Mouse (Mus musculus): ENCODE results near the gene Gsg1. TPM values are rescaled to one million over a fixed set of nuclear protein-coding genes. Genes with fewer than 3 reads are reported as not detected.

Gsg1 gene
- polyA plus RNA-seq, 1 experiment from 2014 or later: 0.80 TPM

DNA sequence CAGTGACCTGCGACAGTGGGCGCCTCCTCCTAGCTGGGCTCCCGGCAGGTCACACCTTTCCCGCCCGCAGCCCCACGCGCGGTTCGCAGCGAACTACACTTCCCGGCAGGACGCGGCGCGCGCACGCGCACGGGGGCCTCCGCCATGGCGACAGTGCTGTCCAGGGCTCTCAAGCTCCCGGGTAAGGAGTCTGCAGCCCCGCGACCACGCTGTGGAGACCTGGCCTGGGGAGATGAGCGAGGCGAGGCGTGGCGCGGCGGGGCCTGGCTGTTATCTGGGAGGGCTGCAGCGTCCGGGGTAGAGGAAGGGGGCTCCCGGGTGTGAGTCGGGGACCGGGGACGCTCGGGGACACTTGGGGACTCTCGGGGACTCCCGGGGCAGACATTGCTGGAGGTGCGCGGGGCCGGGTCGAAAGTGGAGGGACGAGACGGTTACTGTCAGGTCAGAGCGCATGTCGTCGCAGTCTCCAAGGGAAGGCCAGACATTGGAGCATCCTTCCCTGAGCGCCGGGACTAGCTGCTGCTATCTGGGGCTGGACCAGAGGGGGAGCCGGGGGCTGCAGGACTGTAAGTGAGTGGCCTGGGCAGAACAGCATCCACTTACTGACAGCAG is 56.1 kb downstream of the Gsg1 start, which contains the start of the genes Fam234b and Hebp1:
Gene Fam234b, plus strand, starts transcription at position 57 of the 612 bp plus-strand sequence.
Gene Hebp1, minus strand, starts transcription at position 102 of the 612 bp plus-strand sequence.
- DNase-seq (ENCODE audit: low spot score): peak; percentile 84
- Histone ChIP-seq H3K4me1 (peaks cover 10% of the 10 kb centered on the region), H3K4me3 (peak within 1 kb of the TSS; percentile 86), H3K9me3 (replicated peaks) (no peaks in the 10 kb centered on the region), H3K27me3 (ENCODE audit: low read depth, poor library complexity, severe bottlenecking) (0 out of 2 replicates have a peak, but pooled peaks cover 6% of the 10 kb centered on the region), H3K36me3 (no peaks in the 10 kb centered on the region), H3K27ac (peak within 1 kb of the TSS; percentile 91)
- 1% methylated on average over 52 of the region's 52 CpGs for WGBS

DNA sequence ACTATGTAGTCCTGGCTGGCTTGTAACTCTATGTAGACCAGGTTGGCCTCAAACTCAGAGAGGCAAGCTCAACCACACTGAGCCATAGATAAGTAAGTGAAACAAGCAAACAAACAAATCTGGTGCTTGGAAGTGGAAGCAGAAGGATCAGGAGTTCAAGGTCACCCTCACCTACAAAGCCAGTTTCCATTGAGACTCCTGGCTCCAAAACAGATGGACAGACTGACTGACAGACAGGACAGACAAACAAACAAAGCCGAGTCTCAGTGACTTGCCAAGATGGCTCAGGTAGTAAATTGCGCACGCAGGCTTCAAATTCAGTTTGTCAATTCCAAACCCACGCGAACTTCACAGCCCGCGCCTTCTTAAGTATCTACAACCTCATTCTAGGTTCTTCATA is 56.7 kb downstream of the Gsg1 start:
- 23% methylated on average over 7 of the region's 7 CpGs for whole genome bisulfite sequencing
- H3K27ac ChIP-seq: peak overlapping the region; percentile 91

DNA sequence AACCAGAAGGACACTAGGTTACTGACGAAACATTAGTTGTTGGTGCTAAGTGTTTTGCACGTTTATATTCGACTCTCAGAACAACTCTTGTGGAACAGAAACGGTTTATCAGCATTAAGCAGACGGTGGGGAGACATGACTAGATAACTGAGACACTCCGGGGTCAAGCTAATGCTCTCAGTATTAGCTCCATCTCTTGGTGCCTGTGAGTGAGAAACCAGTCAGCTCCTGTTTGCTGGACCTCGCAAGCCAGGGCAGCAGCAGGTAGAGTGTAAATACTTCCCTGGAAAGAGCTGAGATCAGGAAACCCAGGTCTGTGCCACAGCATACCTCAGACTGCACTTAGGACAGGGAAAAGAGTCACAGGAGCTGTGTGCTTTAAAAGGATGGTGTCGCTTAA is 57.4 kb downstream of the Gsg1 start:
- Histone ChIP-seq H3K9me3 (replicated peaks) (no peaks in the 10 kb centered on the region), H3K4me1 (peaks cover 10% of the 10 kb centered on the region), H3K27ac (no peak overlapping the region), H3K27me3 (ENCODE audit: low read depth, poor library complexity, severe bottlenecking) (0 out of 2 replicates have a peak, but pooled peaks cover 6% of the 10 kb centered on the region), H3K4me3 (no peak overlapping the region), H3K36me3 (no peaks in the 10 kb centered on the region)
- DNase-seq (ENCODE audit: low spot score): no peak
- 81% methylated on average over 8 of the region's 8 CpGs for WGBS

More for the DNA sequence above, 56.7 kb downstream of the Gsg1 start:
- Histone ChIP-seq H3K4me3 (peak overlapping the region; percentile 86), H3K9me3 (replicated peaks) (no peaks in the 10 kb centered on the region), H3K36me3 (no peaks in the 10 kb centered on the region), H3K27me3 (ENCODE audit: low read depth, poor library complexity, severe bottlenecking) (0 out of 2 replicates have a peak, but pooled peaks cover 6% of the 10 kb centered on the region), H3K4me1 (peaks cover 10% of the 10 kb centered on the region)
- no peak for DNase-seq (ENCODE audit: low spot score)

DNA sequence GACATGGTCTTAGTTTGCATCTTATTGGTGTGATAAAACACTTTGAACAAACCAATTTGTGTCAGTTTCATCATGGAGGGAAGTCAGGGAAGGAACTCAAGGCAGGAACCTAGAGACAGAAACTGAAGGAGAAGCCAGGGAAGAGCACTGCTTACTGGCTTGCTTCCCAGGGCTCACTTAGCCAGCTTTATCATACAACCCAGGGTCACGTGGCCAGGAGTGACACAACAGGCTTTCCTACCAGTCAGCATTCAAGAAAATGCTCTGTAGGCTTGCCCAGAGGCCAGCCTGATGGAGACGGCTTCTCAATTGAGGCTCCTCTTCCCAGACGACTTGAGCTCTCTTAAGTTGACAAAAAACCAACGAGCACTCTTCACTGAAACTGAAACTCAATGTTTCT is 59.2 kb downstream of the Gsg1 start:
- no peak overlapping the region for H3K4me3 ChIP-seq
- no peaks in the 10 kb centered on the region for H3K36me3 ChIP-seq
- no peak overlapping the region for H3K27ac ChIP-seq
- peaks cover 10% of the 10 kb centered on the region for H3K4me1 ChIP-seq
- 79% methylated on average over 4 of the region's 4 CpGs for WGBS
- no peaks in the 10 kb centered on the region for H3K9me3 ChIP-seq (replicated peaks)
- no peak for DNase-seq (ENCODE audit: low spot score)
- 0 out of 2 replicates have a peak, but pooled peaks cover 6% of the 10 kb centered on the region for H3K27me3 ChIP-seq (ENCODE audit: low read depth, poor library complexity, severe bottlenecking)

DNA sequence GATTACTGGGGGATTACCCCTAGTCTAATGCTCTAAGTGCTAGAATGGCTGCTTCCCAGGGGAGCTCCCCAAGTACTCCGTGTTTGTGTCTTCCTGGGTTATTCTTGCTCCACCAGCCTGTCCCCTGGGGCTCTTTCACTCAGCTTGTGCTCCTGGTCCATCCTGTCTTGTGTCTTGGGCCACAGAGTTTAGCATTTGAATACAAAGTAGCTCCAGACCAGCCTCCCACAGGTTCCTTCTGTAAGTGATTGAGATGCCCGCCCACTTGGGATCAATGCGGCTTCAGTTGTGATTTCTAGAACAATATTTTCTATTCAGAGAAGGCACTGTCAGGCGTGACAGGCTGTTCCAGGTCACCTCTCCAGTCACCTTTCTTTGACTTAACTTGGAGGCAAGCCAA is 60.4 kb downstream of the Gsg1 start:
- H3K4me1 ChIP-seq: peaks cover 10% of the 10 kb centered on the region
- H3K27ac ChIP-seq: no peak overlapping the region
- H3K9me3 ChIP-seq (replicated peaks): no peaks in the 10 kb centered on the region
- H3K36me3 ChIP-seq: no peaks in the 10 kb centered on the region
- no peak overlapping the region for H3K4me3 ChIP-seq
- DNase-seq (ENCODE audit: low spot score): no peak
- 55% methylated on average over 4 of the region's 4 CpGs for WGBS
- H3K27me3 ChIP-seq (ENCODE audit: low read depth, poor library complexity, severe bottlenecking): 0 out of 2 replicates have a peak, but pooled peaks cover 6% of the 10 kb centered on the region

DNA sequence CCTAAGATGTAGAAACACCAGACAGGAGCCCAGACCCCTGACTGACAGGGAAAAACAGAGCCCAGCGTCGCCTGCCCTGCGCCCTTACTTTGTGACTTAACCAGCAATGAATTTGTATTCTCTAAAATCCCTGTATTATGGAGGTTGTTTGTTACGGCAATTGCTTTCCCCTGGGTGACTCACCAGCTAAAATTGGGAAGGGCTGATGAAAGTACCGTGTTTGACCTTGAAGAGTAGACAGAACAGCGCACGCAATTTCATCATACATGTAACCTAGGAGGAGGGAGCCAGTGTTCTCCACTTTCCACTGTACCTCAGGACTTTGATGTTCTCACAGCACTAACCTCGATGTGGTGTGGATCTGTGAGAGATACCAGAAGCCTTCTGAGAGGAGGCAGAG is 61.2 kb downstream of the Gsg1 start:
- Histone ChIP-seq H3K9me3 (replicated peaks) (no peaks in the 10 kb centered on the region), H3K4me3 (no peak overlapping the region), H3K36me3 (no peaks in the 10 kb centered on the region), H3K27ac (no peak overlapping the region), H3K4me1 (peaks cover 6% of the 10 kb centered on the region), H3K27me3 (ENCODE audit: low read depth, poor library complexity, severe bottlenecking) (0 out of 2 replicates have a peak, but pooled peaks cover 6% of the 10 kb centered on the region)
- WGBS: 79% methylated on average over 8 of the region's 8 CpGs
- DNase-seq (ENCODE audit: low spot score): no peak

DNA sequence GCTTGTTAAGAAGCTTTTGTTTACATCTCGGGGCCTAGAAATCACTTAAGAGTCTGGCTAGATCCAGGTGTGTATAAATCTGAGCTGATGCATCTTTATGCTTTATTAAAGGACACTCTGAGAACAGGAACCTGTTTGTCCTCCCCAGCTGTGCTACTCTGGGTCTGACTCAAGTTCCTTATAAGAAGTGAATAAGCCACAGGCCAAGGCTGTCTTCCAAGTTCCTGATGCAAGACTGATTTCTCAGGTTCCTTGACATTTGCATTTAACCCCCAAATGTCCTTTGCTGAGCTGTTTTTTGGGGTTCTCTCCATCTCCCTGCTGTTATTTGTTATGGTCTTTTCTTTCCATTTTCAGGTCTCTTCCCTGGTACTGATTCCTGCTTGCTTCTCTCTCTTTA is 62.2 kb downstream of the Gsg1 start:
- WGBS: 88% methylated on average over 1 of the region's 1 CpGs
- no peaks in the 10 kb centered on the region for H3K9me3 ChIP-seq (replicated peaks)
- peaks cover 4% of the 10 kb centered on the region for H3K4me1 ChIP-seq
- DNase-seq (ENCODE audit: low spot score): no peak
- no peaks in the 10 kb centered on the region for H3K36me3 ChIP-seq
- H3K4me3 ChIP-seq: no peak overlapping the region
- H3K27me3 ChIP-seq (ENCODE audit: low read depth, poor library complexity, severe bottlenecking): 0 out of 2 replicates have a peak, but pooled peaks cover 5% of the 10 kb centered on the region
- no peak overlapping the region for H3K27ac ChIP-seq

DNA sequence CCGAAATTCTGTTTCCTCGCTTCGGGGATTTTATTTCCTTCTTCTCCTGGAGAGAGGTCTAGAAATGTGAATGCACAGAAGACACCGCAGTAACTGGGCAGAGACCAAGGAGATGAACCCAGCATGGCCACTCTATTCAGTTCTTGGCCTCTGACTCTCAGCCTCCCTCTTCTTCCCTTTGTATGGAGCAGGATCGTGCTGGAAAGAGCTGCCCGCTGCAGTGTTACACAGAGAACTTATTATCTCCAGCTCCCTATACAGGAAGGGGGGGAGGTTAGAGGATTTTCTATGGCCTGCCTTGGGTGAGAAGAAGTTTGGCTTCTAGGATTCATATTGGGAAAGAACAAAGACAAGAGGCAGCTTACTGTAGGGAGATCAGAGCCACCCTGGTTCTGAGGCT is 64.0 kb downstream of the Gsg1 start:
- Histone ChIP-seq H3K4me1 (peaks cover 8% of the 10 kb centered on the region), H3K36me3 (no peaks in the 10 kb centered on the region), H3K9me3 (replicated peaks) (no peaks in the 10 kb centered on the region), H3K27ac (no peak overlapping the region), H3K4me3 (no peak overlapping the region), H3K27me3 (ENCODE audit: low read depth, poor library complexity, severe bottlenecking) (no peaks in the 10 kb centered on the region)
- whole genome bisulfite sequencing: 89% methylated on average over 6 of the region's 6 CpGs
- no peak for DNase-seq (ENCODE audit: low spot score)

DNA sequence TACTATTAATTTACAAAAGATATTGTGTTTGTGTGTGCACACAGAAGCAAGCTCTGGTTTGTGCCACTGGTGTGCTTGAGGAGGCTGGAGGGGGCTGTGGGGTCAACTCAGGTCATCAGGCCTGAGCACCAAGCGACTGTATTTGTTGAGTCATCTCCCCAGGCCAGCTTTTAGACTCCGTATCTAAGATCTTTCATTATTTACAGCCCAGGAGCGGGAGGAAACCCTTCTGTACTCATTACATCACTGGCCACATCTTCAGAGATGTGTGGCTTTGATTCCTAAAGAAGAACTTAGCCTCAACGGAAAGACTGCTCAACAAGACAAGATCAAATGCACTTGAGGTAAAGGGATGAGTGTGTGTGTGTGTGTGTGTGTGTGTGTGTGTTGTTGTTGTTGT is 65.5 kb downstream of the Gsg1 start:
- Histone ChIP-seq H3K27me3 (ENCODE audit: low read depth, poor library complexity, severe bottlenecking) (no peaks in the 10 kb centered on the region), H3K4me3 (no peak overlapping the region), H3K36me3 (no peaks in the 10 kb centered on the region), H3K4me1 (peaks cover 8% of the 10 kb centered on the region), H3K9me3 (replicated peaks) (no peaks in the 10 kb centered on the region), H3K27ac (no peak overlapping the region)
- WGBS: 66% methylated on average over 4 of the region's 4 CpGs
- no peak for DNase-seq (ENCODE audit: low spot score)

Other genes with a start within 250 kb of the Gsg1 start
- gene Ddx47, start 242.7 kb downstream of the Gsg1 start, polyA plus RNA-seq (2016; fragmentation: Nextera tagmentation; extraction: Ambion mirVana): 129 and 134 TPM in 2 replicates
- 1.4 and 1.9 TPM in 2 replicates for gene Gprc5a, start 188.7 kb downstream of the Gsg1 start, polyA plus RNA-seq (2016; fragmentation: Nextera tagmentation; extraction: Ambion mirVana)
- gene Gprc5d, start 136.1 kb downstream of the Gsg1 start, polyA plus RNA-seq (2016; fragmentation: Nextera tagmentation; extraction: Ambion mirVana): not detected in 2 replicates
- gene Fam234b, start 56.4 kb downstream of the Gsg1 start, polyA plus RNA-seq (2016; fragmentation: Nextera tagmentation; extraction: Ambion mirVana): 14.0 and 18.7 TPM in 2 replicates
- gene Hebp1, start 56.3 kb downstream of the Gsg1 start, polyA plus RNA-seq (2016; fragmentation: Nextera tagmentation; extraction: Ambion mirVana): 3.8 and 4.3 TPM in 2 replicates
- gene Pbp2, start 56.1 kb upstream of the Gsg1 start, polyA plus RNA-seq (2016; fragmentation: Nextera tagmentation; extraction: Ambion mirVana): 0.11 and 0.19 TPM in 2 replicates
- 5.0 and 9.0 TPM in 2 replicates for gene Emp1, start 108.2 kb upstream of the Gsg1 start, polyA plus RNA-seq (2016; fragmentation: Nextera tagmentation; extraction: Ambion mirVana)